Mouse (Mus musculus) heart, postnatal 14 days (tissue): ENCODE measurements at regions not wholly inside any gene's neighbourhood (a gene's known extent, or its start where the extent isn't known, plus 50 kb on each side); places are given as distances from the start of the nearest gene placed in this dataset.
A peak's percentile ranks its signal among the peaks of the same experiment; 100 is the strongest.

Experiments used
- DNase-seq, 2 experiments: peaks; one replicate each; pipeline ENCODE4 v3.0.0; 2021 to 2022
- intact Hi-C: fragments of 180-260 bp; cut with DNase I; formaldehyde crosslinking; loops from one replicate; pipeline ENCODE4 v1.15.1; 2025

GRCm38 (mm10) chr2:6263565-6263964 lies 50.7 kb upstream of the Echdc3 start:
- DNase-seq, result no peak
- intact Hi-C loops, result no loop called here

- intact Hi-C loops, result no loop called here
- no peak for DNase-seq
Measured at GRCm38 (mm10) chr2:6264085-6264783, 51.4 kb upstream of the Echdc3 start.

GRCm38 (mm10) chr2:6265117-6265516 lies 52.3 kb upstream of the Echdc3 start:
- DNase-seq, result no peak
- intact Hi-C loops, result no loop called here

GRCm38 (mm10) chr2:6267066-6267465 lies 54.2 kb upstream of the Echdc3 start:
- intact Hi-C loops, result no loop called here
- no peak for DNase-seq

GRCm38 (mm10) chr2:6267537-6267936 lies 54.7 kb upstream of the Echdc3 start:
- peak; percentile 53 to 58 for DNase-seq
- intact Hi-C loops, result no loop called here

GRCm38 (mm10) chr2:6272514-6272913 lies 50.0 kb upstream of the Usp6nl start:
- DNase-seq, result no peak
- intact Hi-C loops, result no loop called here
